Mouse (Mus musculus): Measurements from ENCODE around the gene Wnt11. TPM values are rescaled to one million over a fixed set of nuclear protein-coding genes. Genes with fewer than 3 reads are reported as not detected.

Wnt11 gene
- total RNA-seq, 2 experiments from 2014 or later = 0.56 to 0.93 TPM

DNA sequence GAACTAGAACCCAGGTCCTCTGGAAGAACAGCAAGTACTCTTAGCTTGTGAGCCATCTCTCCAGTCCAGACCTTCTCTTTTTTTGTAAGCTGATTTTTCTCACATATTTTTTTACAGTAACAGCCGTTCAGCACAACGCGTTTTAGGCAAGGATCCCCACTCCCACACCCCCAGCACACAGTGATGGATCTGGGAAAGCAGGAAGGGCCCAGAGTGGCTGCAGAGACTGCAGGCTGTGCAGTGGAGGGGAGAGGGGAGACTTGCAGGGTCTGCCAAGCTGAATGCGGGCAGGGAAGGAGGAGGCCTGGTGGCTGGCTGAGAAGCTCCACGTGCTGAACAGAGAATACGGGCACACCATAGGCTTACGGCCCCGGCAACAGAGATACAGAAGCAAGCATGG, 62.4 kb downstream of the Wnt11 start:
- peak; percentile 19 to 41 for DNase-seq (ENCODE audit: low spot score in 2 of 2)

DNA sequence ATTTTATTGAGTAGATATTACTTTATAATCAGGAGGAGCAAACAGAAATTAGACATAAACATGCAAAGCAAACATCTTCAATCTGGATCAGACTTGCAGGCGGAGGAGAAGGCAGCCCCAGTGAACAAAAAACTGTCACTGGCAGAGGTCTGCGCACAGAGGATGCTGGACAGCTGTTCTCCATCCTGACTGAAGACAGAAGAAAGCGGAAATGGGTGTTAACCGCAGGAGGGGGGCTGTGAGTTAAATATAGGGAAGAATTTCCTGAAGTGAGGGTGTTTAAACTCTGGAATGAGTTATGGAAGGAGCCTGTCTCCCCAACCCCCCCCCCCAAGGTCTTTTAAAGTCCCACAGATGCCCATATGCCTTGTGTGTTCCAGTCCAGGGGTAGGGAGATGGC, 64.9 kb downstream of the Wnt11 start:
- DNase-seq (ENCODE audit: low spot score in 2 of 2) = no peak

DNA sequence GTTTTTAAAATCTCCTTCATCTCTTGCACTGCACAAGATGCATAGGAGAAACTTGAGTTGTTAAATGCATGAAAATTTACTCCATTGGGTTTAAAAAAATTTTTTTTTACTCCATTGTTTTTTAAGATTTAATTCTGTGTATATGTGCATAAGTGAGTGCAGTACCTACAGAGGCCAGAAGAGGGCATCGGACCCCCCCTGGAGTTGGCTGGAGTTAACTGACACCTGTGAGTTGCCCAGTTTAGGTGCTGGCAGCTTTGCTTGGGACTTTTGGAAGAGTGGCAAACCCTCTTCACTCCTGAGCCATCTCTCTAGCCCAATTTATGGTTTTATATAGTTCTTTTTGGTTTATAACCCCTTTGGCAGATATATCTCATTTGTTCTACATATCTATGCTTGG, 66.2 kb downstream of the Wnt11 start:
- no peak for DNase-seq (ENCODE audit: low spot score in 2 of 2)

DNA sequence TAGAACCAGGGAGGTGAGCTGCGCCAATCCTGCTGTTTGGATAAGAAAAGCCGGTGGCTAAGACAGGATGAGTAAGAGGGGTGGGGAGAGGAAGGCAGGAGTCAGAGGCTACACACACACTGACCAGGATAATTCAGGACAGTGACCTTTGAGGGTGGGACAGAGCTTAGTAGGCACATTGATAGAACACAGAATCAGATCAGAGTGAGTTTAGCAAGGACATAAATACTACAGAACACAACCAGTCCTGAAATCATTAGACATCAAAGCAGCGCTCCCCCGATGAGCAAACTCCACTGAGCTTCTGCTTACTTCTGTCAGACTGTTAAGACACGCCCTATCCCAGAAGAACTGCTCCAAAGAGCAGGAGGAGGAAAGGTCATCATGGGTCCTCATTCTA, 69.0 kb downstream of the Wnt11 start:
- DNase-seq (ENCODE audit: low spot score in 2 of 2) = no peak

Other genes with a start within 250 kb of the Wnt11 start
- 10 to 100 TPM; 62.8 to 64.8 TPM for gene Emsy, start 178.3 kb upstream of the Wnt11 start, total RNA-seq (2021)
- 10 to 100 TPM; 62.3 to 63.1 TPM for gene Thap12, start 132.0 kb upstream of the Wnt11 start, total RNA-seq (2021)

Data from left cerebral cortex, adult 18-20 months (tissue).